Mouse (Mus musculus) liver, embryonic 15.5 days (tissue): ENCODE results near the gene C130050O18Rik. TPM values are rescaled to one million over a fixed set of nuclear protein-coding genes. Genes with fewer than 3 reads are reported as not detected.

Experiments
- ATAC-seq: fragments of 200-750 bp; cut with Nextera tagmentation; 2 replicates; pipeline ENCODE4 v1.8.0; 2017; ENCODE audit warnings: moderate number of reproducible peaks, mild to moderate bottlenecking, moderate library complexity; ENCODE audit not compliant: insufficient read depth
- H3K27ac ChIP-seq: fragments of 300-500 bp; sonication (generic); replicated peaks from 2 replicates; pipeline ENCODE4 v1.5.1; 2015; ENCODE audit warnings: mild to moderate bottlenecking, inconsistent platforms
- H3K27me3 ChIP-seq: fragments of 300-500 bp; sonication (generic); 2 replicates; pipeline ENCODE4 v1.6.1; 2015; ENCODE audit warnings: mild to moderate bottlenecking, inconsistent platforms
- H3K36me3 ChIP-seq: fragments of 300-500 bp; sonication (generic); replicated peaks from 2 replicates; pipeline ENCODE4 v1.6.1; 2015; ENCODE audit warnings: moderate library complexity, mild to moderate bottlenecking, inconsistent platforms
- H3K4me1 ChIP-seq: fragments of 300-500 bp; sonication (generic); replicated peaks from 2 replicates; pipeline ENCODE4 v1.6.1; 2015; ENCODE audit warnings: inconsistent platforms
- H3K4me2 ChIP-seq: fragments of 300-500 bp; sonication (generic); 2 replicates; pipeline ENCODE4 v1.6.1; 2015; ENCODE audit warnings: moderate library complexity, mild to moderate bottlenecking, inconsistent platforms
- H3K4me3 ChIP-seq: fragments of 300-500 bp; sonication (generic); replicated peaks from 2 replicates; pipeline ENCODE4 v1.5.1; 2015; ENCODE audit warnings: mild to moderate bottlenecking, inconsistent platforms
- H3K9ac ChIP-seq: fragments of 300-500 bp; sonication (generic); 2 replicates; pipeline ENCODE4 v1.6.1; 2015; ENCODE audit warnings: moderate library complexity, mild to moderate bottlenecking, inconsistent platforms
- H3K9me3 ChIP-seq: fragments of 300-500 bp; sonication (generic); replicated peaks from 2 replicates; pipeline ENCODE4 v1.6.1; 2016; ENCODE audit warnings: inconsistent platforms
- WGBS: fragments of 180-500 bp; shearing (Covaris S2); methylation state at CpG from one replicate; pipeline ENCODE4 v1.1.7; 2015; ENCODE audit warnings: mixed read lengths; ENCODE audit not compliant: insufficient replicate concordance; 5-methylcytosine and 5-hydroxymethylcytosine counted together
- polyA plus RNA-seq: library from polyadenylated mRNA; unstranded; fragments of >200 nt; fragmentation: Nextera tagmentation; extraction: Ambion mirVana; gene quantifications from 2 replicates; pipeline ENCODE4 v1.2.1, GENCODE M21; 2015

C130050O18Rik gene
- polyA plus RNA-seq, 1 experiment from 2014 or later: 1.9 TPM

GRCm38 (mm10) chr5:139413545-139413944 is 8.5 kb downstream of the C130050O18Rik start:
- no peak overlapping the region for H3K4me2 ChIP-seq
- WGBS: 71% methylated on average over 4 of the region's 4 CpGs
- no peak overlapping the region for H3K9ac ChIP-seq
- no peak for ATAC-seq
- peaks cover 10% of the 10 kb centered on the region; the same call in 1 of the 2 replicates for H3K4me1 ChIP-seq
- H3K9me3 ChIP-seq: no peaks in the 10 kb centered on the region
- no peak overlapping the region for H3K4me3 ChIP-seq
- H3K36me3 ChIP-seq: 0 out of 2 replicates have a peak, but pooled peaks cover 6% of the 10 kb centered on the region
- no peaks in the 10 kb centered on the region for H3K27me3 ChIP-seq
- no peak overlapping the region for H3K27ac ChIP-seq

GRCm38 (mm10) chr5:139415001-139415400 is 9.9 kb downstream of the C130050O18Rik start:
- Histone ChIP-seq H3K9ac (no peak overlapping the region), H3K9me3 (no peaks in the 10 kb centered on the region), H3K4me3 (no peak overlapping the region), H3K27me3 (no peaks in the 10 kb centered on the region), H3K36me3 (0 out of 2 replicates have a peak, but pooled peaks cover 6% of the 10 kb centered on the region), H3K27ac (no peak overlapping the region), H3K4me1 (0 out of 2 replicates have a peak, but pooled peaks cover 2% of the 10 kb centered on the region), H3K4me2 (no peak overlapping the region)
- WGBS: 78% methylated on average over 5 of the region's 5 CpGs
- ATAC-seq: no peak

- no peak overlapping the region for H3K4me3 ChIP-seq
- H3K4me2 ChIP-seq: no peak overlapping the region
- H3K9me3 ChIP-seq: no peaks in the 10 kb centered on the region
- ATAC-seq: no peak
- H3K27me3 ChIP-seq: no peaks in the 10 kb centered on the region
- WGBS: 84% methylated on average over 4 of the region's 4 CpGs
- no peak overlapping the region for H3K27ac ChIP-seq
- no peaks in the 10 kb centered on the region for H3K4me1 ChIP-seq
- 0 out of 2 replicates have a peak, but pooled peaks cover 6% of the 10 kb centered on the region for H3K36me3 ChIP-seq
- no peak overlapping the region for H3K9ac ChIP-seq
Measured at GRCm38 (mm10) chr5:139416942-139417341, 11.9 kb downstream of the C130050O18Rik start.

- Histone ChIP-seq H3K9ac (no peak overlapping the region), H3K4me2 (no peak overlapping the region), H3K27ac (no peak overlapping the region), H3K36me3 (0 out of 2 replicates have a peak, but pooled peaks cover 6% of the 10 kb centered on the region), H3K27me3 (no peaks in the 10 kb centered on the region), H3K4me1 (no peaks in the 10 kb centered on the region), H3K4me3 (no peak overlapping the region), H3K9me3 (no peaks in the 10 kb centered on the region)
- WGBS: 70% methylated on average over 3 of the region's 3 CpGs
- ATAC-seq: no peak
Measured at GRCm38 (mm10) chr5:139417480-139417879, 12.4 kb downstream of the C130050O18Rik start.

GRCm38 (mm10) chr5:139418110-139418509 is 13.0 kb downstream of the C130050O18Rik start:
- Histone ChIP-seq H3K4me2 (no peak overlapping the region), H3K4me1 (no peaks in the 10 kb centered on the region), H3K27ac (no peak overlapping the region), H3K4me3 (no peak overlapping the region), H3K27me3 (no peaks in the 10 kb centered on the region), H3K9me3 (no peaks in the 10 kb centered on the region), H3K36me3 (0 out of 2 replicates have a peak, but pooled peaks cover 6% of the 10 kb centered on the region), H3K9ac (no peak overlapping the region)
- 55% methylated on average over 2 of the region's 2 CpGs for WGBS
- no peak for ATAC-seq

GRCm38 (mm10) chr5:139418633-139419032 is 13.6 kb downstream of the C130050O18Rik start:
- H3K9me3 ChIP-seq: no peaks in the 10 kb centered on the region
- no peak overlapping the region for H3K4me2 ChIP-seq
- H3K4me3 ChIP-seq: no peak overlapping the region
- ATAC-seq: no peak
- no peaks in the 10 kb centered on the region for H3K27me3 ChIP-seq
- H3K27ac ChIP-seq: no peak overlapping the region
- 39% methylated on average over 3 of the region's 3 CpGs for WGBS
- H3K4me1 ChIP-seq: no peaks in the 10 kb centered on the region
- no peak overlapping the region for H3K9ac ChIP-seq
- 0 out of 2 replicates have a peak, but pooled peaks cover 6% of the 10 kb centered on the region for H3K36me3 ChIP-seq

GRCm38 (mm10) chr5:139423026-139423865 is 18.2 kb downstream of the C130050O18Rik start, which contains the start of gene Gper1:
TSS of gene Gper1 (plus strand) at chr5:139423151.
- ATAC-seq: no peak
- 73% methylated on average over 21 of the region's 21 CpGs for WGBS
- no peak within 1 kb of the TSS for H3K27ac ChIP-seq
- H3K4me1 ChIP-seq: no peaks in the 10 kb centered on the region
- H3K36me3 ChIP-seq: no peaks in the 10 kb centered on the region
- no peaks in the 10 kb centered on the region for H3K27me3 ChIP-seq
- H3K9me3 ChIP-seq: no peaks in the 10 kb centered on the region
- no peak within 1 kb of the TSS; the same call in 1 of the 2 replicates for H3K9ac ChIP-seq
- no peak within 1 kb of the TSS for H3K4me2 ChIP-seq
- no peak within 1 kb of the TSS for H3K4me3 ChIP-seq

- Histone ChIP-seq H3K27ac (no peak overlapping the region), H3K9ac (no peak overlapping the region), H3K4me1 (no peaks in the 10 kb centered on the region), H3K4me2 (no peak overlapping the region), H3K4me3 (no peak overlapping the region), H3K9me3 (no peaks in the 10 kb centered on the region), H3K36me3 (no peaks in the 10 kb centered on the region), H3K27me3 (no peaks in the 10 kb centered on the region)
- 70% methylated on average over 9 of the region's 9 CpGs for WGBS
- ATAC-seq: no peak
Measured at GRCm38 (mm10) chr5:139425198-139425597, 20.1 kb downstream of the C130050O18Rik start.

GRCm38 (mm10) chr5:139427001-139427400 is 21.9 kb downstream of the C130050O18Rik start:
- Histone ChIP-seq H3K9ac (no peak overlapping the region), H3K4me1 (no peaks in the 10 kb centered on the region), H3K4me2 (no peak overlapping the region), H3K27me3 (no peaks in the 10 kb centered on the region), H3K9me3 (no peaks in the 10 kb centered on the region), H3K27ac (no peak overlapping the region), H3K4me3 (no peak overlapping the region), H3K36me3 (no peaks in the 10 kb centered on the region)
- WGBS: 73% methylated on average over 9 of the region's 9 CpGs
- no peak for ATAC-seq

GRCm38 (mm10) chr5:139427989-139428388 is 22.9 kb downstream of the C130050O18Rik start:
- no peak for ATAC-seq
- no peaks in the 10 kb centered on the region for H3K27me3 ChIP-seq
- WGBS: 71% methylated on average over 9 of the region's 9 CpGs
- H3K36me3 ChIP-seq: no peaks in the 10 kb centered on the region
- H3K27ac ChIP-seq: no peak overlapping the region
- no peaks in the 10 kb centered on the region for H3K4me1 ChIP-seq
- H3K9me3 ChIP-seq: no peaks in the 10 kb centered on the region
- no peak overlapping the region for H3K4me2 ChIP-seq
- H3K9ac ChIP-seq: no peak overlapping the region
- H3K4me3 ChIP-seq: no peak overlapping the region

GRCm38 (mm10) chr5:139429818-139430341 is 24.8 kb downstream of the C130050O18Rik start:
- Histone ChIP-seq H3K9me3 (no peaks in the 10 kb centered on the region), H3K9ac (no peak overlapping the region), H3K4me3 (no peak overlapping the region), H3K36me3 (no peaks in the 10 kb centered on the region), H3K4me1 (peaks cover 8% of the 10 kb centered on the region; the same call in 1 of the 2 replicates), H3K27me3 (no peaks in the 10 kb centered on the region), H3K4me2 (no peak overlapping the region), H3K27ac (no peak overlapping the region)
- no peak for ATAC-seq
- 45% methylated on average over 12 of the region's 12 CpGs for WGBS
